Mouse (Mus musculus) spleen, adult 2 months (tissue): Measurements from ENCODE around the gene Nfix.

Source experiments
- CTCF ChIP-seq: fragments of 200-500 bp; IDR thresholded peaks from 2 replicates; pipeline ENCODE4 v1.5.1; 2011; ENCODE audit warnings: mild to moderate bottlenecking, inconsistent platforms; ENCODE audit not compliant: insufficient read depth, insufficient read length, insufficient replicate concordance; ENCODE audit errors: extremely low read depth
- POLR2A ChIP-seq: fragments of 200-500 bp; IDR thresholded peaks from 2 replicates; pipeline ENCODE4 v1.6.1; 2011; ENCODE audit warnings: low read depth, low read length, inconsistent platforms

GRCm38 (mm10) chr8:84700941-84701911 is 98.9 kb downstream of the Nfix start, which contains the start of gene Lyl1:
- TF ChIP-seq POLR2A (peak; percentile 59), CTCF (no peak)
